Mouse (Mus musculus): ENCODE results near the gene Bax.

Gene Bax

DNA sequence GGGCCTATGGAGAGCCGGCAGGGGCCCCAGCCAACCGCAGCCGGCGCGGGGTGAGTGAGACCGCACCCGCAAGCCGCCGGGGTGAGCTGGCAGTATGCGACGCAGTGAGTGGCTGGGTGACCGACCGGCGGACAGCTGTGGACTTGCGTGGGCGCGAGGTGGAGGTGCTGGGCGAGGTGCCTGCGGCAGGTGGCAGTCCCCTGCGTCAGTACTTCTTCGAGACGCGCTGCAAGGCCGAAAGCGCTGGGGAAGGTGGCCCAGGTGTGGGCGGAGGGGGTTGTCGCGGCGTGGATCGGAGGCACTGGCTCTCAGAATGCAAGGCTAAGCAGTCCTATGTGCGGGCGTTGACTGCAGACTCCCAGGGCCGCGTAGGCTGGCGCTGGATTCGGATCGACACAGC, 51.1 kb downstream of the Bax start:
- DNase-seq (ENCODE audit: low read depth, low spot score) = no peak

- no peak for DNase-seq (ENCODE audit: low read depth, low spot score)
These were observed 51.9 kb downstream of the Bax start for GRCm38 (mm10) chr7:45414740-45415224.

GRCm38 (mm10) chr7:45413864-45414739, 52.6 kb downstream of the Bax start:
- no peak for DNase-seq (ENCODE audit: low read depth, low spot score)

- no peak for DNase-seq (ENCODE audit: low read depth, low spot score)
These were observed 53.4 kb downstream of the Bax start, which contains the start of gene Ntf5 for GRCm38 (mm10) chr7:45413113-45413863. TSS of gene Ntf5 (plus strand) at chr7:45413695.

- DNase-seq (ENCODE audit: low read depth, low spot score) = no peak
These were observed 54.3 kb downstream of the Bax start for GRCm38 (mm10) chr7:45412421-45412820.

All from telencephalon, adult 2 months (tissue).